Mouse (Mus musculus) cerebellum, adult 9-11 months (tissue): Measurements from ENCODE around the gene Gfra1.

ENCODE experiments used
- DNase-seq: peaks from one replicate; pipeline ENCODE4 v3.0.0; 2022

Gene Gfra1

GRCm38 (mm10) chr19:58313785-58314184, 141.9 kb downstream of the Gfra1 start:
- DNase-seq: no peak

- no peak for DNase-seq
Measured at GRCm38 (mm10) chr19:58312492-58312891, 143.2 kb downstream of the Gfra1 start.

GRCm38 (mm10) chr19:58310334-58311315, 145.1 kb downstream of the Gfra1 start:
- no peak for DNase-seq

- DNase-seq: no peak
Measured at GRCm38 (mm10) chr19:58309620-58310275, 146.0 kb downstream of the Gfra1 start.

GRCm38 (mm10) chr19:58301105-58301504, 154.6 kb downstream of the Gfra1 start:
- DNase-seq: no peak

- DNase-seq: no peak
Measured at GRCm38 (mm10) chr19:58297926-58298325, 157.8 kb downstream of the Gfra1 start.

- no peak for DNase-seq
Measured at GRCm38 (mm10) chr19:58296842-58297190, 158.9 kb downstream of the Gfra1 start.

- DNase-seq: peak; percentile 95
Measured at GRCm38 (mm10) chr19:58295986-58296841, 159.5 kb downstream of the Gfra1 start.

- DNase-seq: no peak
Measured at GRCm38 (mm10) chr19:58288145-58288544, 167.6 kb downstream of the Gfra1 start.

GRCm38 (mm10) chr19:58275281-58275680, 180.4 kb downstream of the Gfra1 start:
- no peak for DNase-seq

GRCm38 (mm10) chr19:58271815-58272214, 183.9 kb downstream of the Gfra1 start:
- DNase-seq: no peak

- DNase-seq: no peak
Measured at GRCm38 (mm10) chr19:58270778-58271177, 184.9 kb downstream of the Gfra1 start.

GRCm38 (mm10) chr19:58268476-58268875, 187.2 kb downstream of the Gfra1 start:
- DNase-seq: no peak

GRCm38 (mm10) chr19:58266600-58266999, 189.1 kb downstream of the Gfra1 start:
- no peak for DNase-seq

GRCm38 (mm10) chr19:58260934-58261333, 194.8 kb downstream of the Gfra1 start:
- no peak for DNase-seq

GRCm38 (mm10) chr19:58259250-58259649, 196.5 kb downstream of the Gfra1 start:
- no peak for DNase-seq

- no peak for DNase-seq
Measured at GRCm38 (mm10) chr19:58256485-58256884, 199.2 kb downstream of the Gfra1 start.

- DNase-seq: no peak
Measured at GRCm38 (mm10) chr19:58255394-58255793, 200.3 kb downstream of the Gfra1 start.

- no peak for DNase-seq
Measured at GRCm38 (mm10) chr19:58254172-58254571, 201.5 kb downstream of the Gfra1 start.

- DNase-seq: no peak
Measured at GRCm38 (mm10) chr19:58251698-58252097, 204.0 kb downstream of the Gfra1 start.

GRCm38 (mm10) chr19:58251095-58251494, 204.6 kb downstream of the Gfra1 start:
- DNase-seq: no peak

GRCm38 (mm10) chr19:58250237-58250636, 205.5 kb downstream of the Gfra1 start:
- DNase-seq: no peak

- no peak for DNase-seq
Measured at GRCm38 (mm10) chr19:58244148-58244547, 211.6 kb downstream of the Gfra1 start.
